Mouse (Mus musculus): ENCODE data around the gene Mcm9. TPM values are rescaled to one million over a fixed set of nuclear protein-coding genes. Genes with fewer than 3 reads are reported as not detected.

The Mcm9 gene
- 3.0 TPM for polyA plus RNA-seq (2017; shearing (Covaris generic))

DNA sequence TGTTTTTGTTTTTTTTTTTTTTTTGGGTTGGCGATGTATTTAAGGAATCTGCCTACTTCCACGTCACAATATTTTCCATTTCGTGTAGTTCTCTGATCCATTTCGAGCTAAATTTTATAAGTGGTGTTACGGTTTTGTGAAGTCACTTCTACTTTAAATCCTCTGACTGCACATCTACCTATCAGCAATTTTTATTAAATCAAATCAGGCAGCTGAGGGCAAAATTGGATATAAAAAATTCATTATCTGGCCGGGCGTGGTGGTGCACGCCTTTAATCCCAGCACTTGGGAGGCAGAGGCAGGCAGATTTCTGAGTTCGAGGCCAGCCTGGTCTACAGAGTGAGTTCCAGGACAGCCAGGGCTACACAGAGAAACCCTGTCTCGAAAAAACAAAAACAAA, at the start of gene Mcm9:
Gene Mcm9 (minus strand): TSS at position 101 of the 400 bp plus-strand sequence.

DNA sequence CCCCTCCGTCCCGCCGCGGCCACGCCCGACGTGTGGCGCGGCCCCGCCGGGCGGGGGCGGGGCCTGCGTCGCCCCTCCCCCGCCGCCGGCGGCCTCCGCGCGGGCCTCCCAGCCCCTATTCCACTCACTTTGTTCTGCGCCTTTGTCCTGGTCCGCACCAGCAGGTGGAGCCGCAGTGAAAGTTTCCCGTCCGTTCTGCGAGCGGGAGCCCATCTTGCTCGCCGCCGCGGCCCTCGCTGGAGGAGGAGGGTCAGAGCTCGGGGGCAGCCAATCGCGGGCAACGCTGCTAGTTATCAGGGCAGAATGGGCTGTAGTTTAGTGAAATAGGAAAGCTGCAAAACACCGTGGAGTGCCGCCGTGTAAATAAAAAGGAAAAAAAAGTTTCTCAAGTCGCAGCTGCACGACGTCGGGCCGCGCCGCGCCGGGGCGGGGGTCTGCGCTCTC, 33.5 kb downstream of the Mcm9 start, which contains the start of gene Asf1a:
Gene Asf1a (plus strand): TSS at position 81 of the 444 bp plus-strand sequence.

Other genes with a start within 250 kb of the Mcm9 start
- gene Asf1a, start 33.7 kb downstream of the Mcm9 start, polyA plus RNA-seq (2017; shearing (Covaris generic)), result 17.7 TPM
- not detected for gene Fam184a, start 120.7 kb upstream of the Mcm9 start, polyA plus RNA-seq (2017; shearing (Covaris generic))